Mouse (Mus musculus) heart, adult 2 months (tissue): ENCODE measurements at regions not wholly inside any gene's neighbourhood (a gene's known extent, or its start where the extent isn't known, plus 50 kb on each side); places are given as distances from the start of the nearest gene placed in this dataset.

ENCODE experiments used
- DNase-seq, 2 experiments: peaks; one replicate each; pipeline ENCODE4 v3.0.0; 2021
- H3K27ac ChIP-seq: fragments of 200-600 bp; 2 replicates; pipeline ENCODE4 v1.8.1; 2022
- H3K27me3 ChIP-seq: fragments of 200-500 bp; 2 replicates; pipeline ENCODE4 v1.6.1; 2012; ENCODE audit warnings: mild to moderate bottlenecking, low read length, inconsistent platforms, mixed read lengths; ENCODE audit not compliant: control insufficient read depth, insufficient read depth
- H3K36me3 ChIP-seq: fragments of 200-500 bp; 2 replicates; pipeline ENCODE4 v1.6.1; 2012; ENCODE audit warnings: low read length, inconsistent platforms; ENCODE audit not compliant: control insufficient read depth, insufficient read depth
- H3K4me1 ChIP-seq: fragments of 200-500 bp; 2 replicates; pipeline ENCODE4 v1.6.1; 2011; ENCODE audit warnings: low read length; ENCODE audit not compliant: control insufficient read depth, insufficient read depth
- H3K4me3 ChIP-seq: fragments of 200-600 bp; 2 replicates; pipeline ENCODE4 v1.8.1; 2022
- H3K79me2 ChIP-seq: fragments of 200-500 bp; replicated peaks from 2 replicates; pipeline ENCODE4 v1.6.1; 2012; ENCODE audit warnings: mild to moderate bottlenecking, inconsistent platforms, low read length, moderate library complexity, mixed read lengths; ENCODE audit not compliant: control insufficient read depth, insufficient read depth
- H3K9ac ChIP-seq: fragments of 200-500 bp; 2 replicates; pipeline ENCODE4 v1.6.1; 2012; ENCODE audit warnings: low read depth, mild to moderate bottlenecking, control low read depth, inconsistent platforms, low read length, mixed read lengths
- CTCF ChIP-seq: fragments of 200-600 bp; IDR thresholded peaks from 2 replicates; pipeline ENCODE4 v1.8.1; 2022; ENCODE audit warnings: antibody characterized with exemption, mild to moderate bottlenecking, moderate library complexity
- EP300 ChIP-seq: fragments of 200-500 bp; IDR thresholded peaks from 2 replicates; pipeline ENCODE4 v1.6.1; 2011; ENCODE audit warnings: low read depth, low read length, control low read depth; ENCODE audit not compliant: insufficient read depth
- POLR2A ChIP-seq: fragments of 200-500 bp; IDR thresholded peaks from 2 replicates; pipeline ENCODE4 v1.6.1; 2011; ENCODE audit warnings: mild to moderate bottlenecking, low read depth, low read length, control low read depth; ENCODE audit not compliant: insufficient read depth
- WGBS: fragments of 180-500 bp; shearing (Covaris S2); methylation state at CpG from one replicate; pipeline ENCODE4 v1.1.7; 2018; 5-methylcytosine and 5-hydroxymethylcytosine counted together
- intact Hi-C: fragments of 180-260 bp; cut with DNase I; formaldehyde crosslinking; loops from one replicate; pipeline ENCODE4 v1.15.1; 2025

DNA sequence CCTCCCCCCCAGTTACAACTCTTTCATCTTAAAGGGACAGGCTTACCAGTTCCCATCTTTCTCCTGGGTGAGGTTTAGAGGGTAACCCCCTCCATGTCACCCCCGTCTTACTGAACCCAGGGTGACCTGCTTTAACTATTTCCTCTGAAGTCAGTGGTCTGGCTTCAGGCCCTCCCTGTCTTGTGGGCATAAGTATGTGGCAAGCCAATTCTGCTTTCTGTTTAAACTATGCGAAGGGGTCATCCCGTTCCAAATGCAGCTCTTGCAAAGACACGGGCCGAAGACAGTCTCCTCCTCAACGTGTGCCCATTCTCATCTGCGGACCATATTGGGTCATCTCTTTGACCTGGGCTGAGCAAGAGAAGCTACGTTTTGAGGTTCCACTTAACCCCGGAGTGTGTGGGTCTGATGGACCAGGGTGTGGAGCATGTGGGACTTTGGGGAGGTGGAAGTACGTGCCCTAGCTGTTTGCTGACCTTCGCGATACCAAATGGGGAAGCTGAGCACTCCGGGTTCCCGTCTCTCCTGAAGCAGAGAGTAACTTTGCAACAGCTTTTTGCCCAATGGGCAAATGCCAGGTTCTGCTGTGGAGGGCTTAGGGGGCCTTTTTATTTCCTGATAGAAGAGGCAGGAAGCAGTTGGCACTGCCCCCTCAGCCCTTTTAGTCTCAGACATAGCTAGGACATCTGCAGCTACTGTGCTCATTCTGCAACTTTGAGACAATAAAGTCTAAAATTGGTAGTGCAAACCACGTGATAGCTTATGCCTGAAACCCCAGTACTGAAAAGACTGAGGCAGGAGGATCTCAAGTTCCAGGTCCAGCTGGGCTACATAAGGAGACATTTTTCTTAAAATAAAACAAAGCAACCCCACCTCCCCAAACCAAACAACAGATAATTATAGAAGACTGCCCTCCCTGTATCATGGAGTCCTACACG lies 56.3 kb upstream of the Mdm1 start:
- Histone ChIP-seq H3K27me3 (no peaks in the 10 kb centered on the region), H3K27ac (no peak overlapping the region; the same call in 1 of the 2 replicates), H3K36me3 (no peaks in the 10 kb centered on the region), H3K4me1 (peaks cover 2% of the 10 kb centered on the region; the same call in 1 of the 2 replicates), H3K79me2 (no peaks in the 10 kb centered on the region), H3K4me3 (no peak overlapping the region), H3K9ac (no peak overlapping the region)
- no peak for TF ChIP-seq EP300
- no peak for TF ChIP-seq POLR2A
- TF ChIP-seq CTCF, result no peak
- peak in 1 of 2 experiments; percentile 48 for DNase-seq
- intact Hi-C loops, result no loop called here
- WGBS, result 80% methylated on average over 16 of the region's 16 CpGs

DNA sequence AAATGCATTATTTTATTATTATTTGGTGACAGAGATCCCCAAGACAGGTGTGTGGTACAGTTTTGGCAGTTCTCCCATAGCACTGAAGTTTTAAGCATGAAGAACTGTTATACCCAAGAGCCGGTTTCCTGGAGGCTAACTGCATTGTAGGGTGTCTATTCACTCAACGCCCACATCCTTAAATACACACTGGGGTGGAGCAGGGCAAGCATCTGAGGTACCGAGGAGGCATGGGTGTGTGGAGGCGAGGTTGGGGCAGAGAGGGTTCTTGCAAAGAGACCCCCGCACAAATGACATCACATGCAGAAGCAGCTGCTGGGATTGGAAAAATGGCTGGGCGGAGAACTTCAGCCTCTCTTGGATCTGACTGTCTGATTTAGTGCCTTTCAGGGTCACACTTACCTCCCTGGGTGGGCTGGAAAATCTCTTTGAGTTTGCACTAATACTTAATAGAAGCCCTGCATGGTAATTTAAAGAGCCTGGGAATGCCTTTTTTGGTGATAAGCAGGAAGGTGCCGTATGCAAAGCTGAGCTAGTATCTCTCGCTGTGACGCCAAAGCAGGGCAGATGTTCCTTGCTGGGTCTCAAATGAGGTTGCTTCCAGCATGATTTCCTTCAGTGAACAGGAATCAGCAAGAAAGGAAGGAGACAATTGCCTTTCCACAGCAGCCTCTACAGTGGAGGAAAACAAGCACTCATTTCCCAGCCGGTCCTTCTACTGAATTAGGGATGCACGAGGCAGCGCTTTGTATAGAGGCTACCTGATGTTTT lies 53.9 kb upstream of the Mdm1 start:
- Histone ChIP-seq H3K4me3 (no peak overlapping the region), H3K4me1 (peaks cover 2% of the 10 kb centered on the region; the same call in 1 of the 2 replicates), H3K36me3 (no peaks in the 10 kb centered on the region), H3K79me2 (no peaks in the 10 kb centered on the region), H3K27ac (no peak overlapping the region), H3K27me3 (no peaks in the 10 kb centered on the region), H3K9ac (no peak overlapping the region)
- DNase-seq, result no peak
- TF ChIP-seq POLR2A, result no peak
- 34% methylated on average over 12 of the region's 12 CpGs for WGBS
- intact Hi-C loops, result no loop called here

DNA sequence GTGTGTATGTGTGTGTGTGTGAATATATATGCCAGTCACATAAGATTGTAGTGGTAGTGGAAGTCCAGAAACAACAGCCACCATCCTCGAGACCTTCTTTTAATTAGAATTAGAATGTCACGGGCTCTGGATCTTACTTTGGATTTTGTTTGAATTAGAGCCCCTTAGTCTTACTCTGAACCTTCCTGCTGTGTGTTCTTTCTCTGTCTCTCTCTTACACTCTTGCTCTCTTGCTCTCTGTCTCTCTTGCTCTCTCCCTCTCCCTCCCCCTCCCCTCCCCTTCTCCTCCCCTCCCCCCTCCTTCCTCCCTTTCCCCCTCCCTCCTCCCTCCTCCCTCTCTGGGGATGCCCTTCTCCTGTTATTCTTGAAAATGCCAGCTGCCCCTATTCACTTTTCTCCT lies 53.1 kb upstream of the Mdm1 start:
- DNase-seq, result no peak
- Histone ChIP-seq H3K27me3 (no peaks in the 10 kb centered on the region), H3K4me3 (no peak overlapping the region), H3K79me2 (no peaks in the 10 kb centered on the region), H3K27ac (no peak overlapping the region), H3K36me3 (no peaks in the 10 kb centered on the region), H3K9ac (no peak overlapping the region), H3K4me1 (peaks cover 2% of the 10 kb centered on the region; the same call in 1 of the 2 replicates)
- TF ChIP-seq CTCF (no peak), EP300 (no peak), POLR2A (no peak)
- intact Hi-C loops, result no loop called here
- 52% methylated on average over 2 of the region's 2 CpGs for WGBS

DNA sequence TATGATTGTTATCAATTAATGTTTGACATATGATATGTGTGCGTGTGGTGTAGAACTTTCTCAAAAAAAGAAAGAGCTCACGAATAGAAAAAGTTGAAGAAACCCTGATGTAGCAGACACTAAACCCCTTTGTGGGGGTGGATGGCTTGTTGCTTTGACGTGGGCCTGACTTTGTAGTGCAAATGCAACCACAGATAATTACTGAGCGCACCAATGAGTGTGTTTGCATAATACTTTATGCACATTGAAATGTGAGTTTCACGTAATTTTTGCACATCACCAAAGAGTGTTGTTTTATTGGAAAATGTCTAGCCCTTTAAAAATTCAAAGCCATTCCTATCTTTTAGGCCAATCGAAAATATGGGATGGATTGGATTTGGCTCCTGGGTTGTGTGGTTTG lies 51.7 kb upstream of the Mdm1 start:
- Histone ChIP-seq H3K79me2 (no peaks in the 10 kb centered on the region), H3K4me1 (peaks cover 5% of the 10 kb centered on the region; the same call in 1 of the 2 replicates), H3K27ac (no peak overlapping the region), H3K9ac (no peak overlapping the region), H3K4me3 (no peak overlapping the region), H3K36me3 (no peaks in the 10 kb centered on the region), H3K27me3 (no peaks in the 10 kb centered on the region)
- WGBS, result 86% methylated on average over 6 of the region's 6 CpGs
- intact Hi-C loops, result no loop called here
- TF ChIP-seq EP300 (no peak), POLR2A (no peak), CTCF (no peak)
- no peak for DNase-seq

- Histone ChIP-seq H3K4me3 (no peak overlapping the region), H3K27me3 (no peaks in the 10 kb centered on the region), H3K36me3 (no peaks in the 10 kb centered on the region), H3K79me2 (no peaks in the 10 kb centered on the region), H3K27ac (no peak overlapping the region), H3K4me1 (peaks cover 5% of the 10 kb centered on the region; the same call in 1 of the 2 replicates), H3K9ac (no peak overlapping the region)
- DNase-seq, result no peak
- no peak for TF ChIP-seq EP300
- TF ChIP-seq CTCF, result no peak
- TF ChIP-seq POLR2A, result no peak
- 90% methylated on average over 12 of the region's 12 CpGs for WGBS
- intact Hi-C loops, result no loop called here
Measured at GRCm38 (mm10) chr10:118091476-118091875, 50.1 kb upstream of the Mdm1 start.
